Mouse (Mus musculus): ENCODE data around the gene Kank1.

Gene Kank1

GRCm38 (mm10) chr19:25310989-25311388, 74.2 kb downstream of the Kank1 start:
- no peak for DNase-seq (ENCODE audit: low read depth, low spot score)

- no peak for DNase-seq (ENCODE audit: low read depth, low spot score)
Measured at GRCm38 (mm10) chr19:25311626-25312025, 74.9 kb downstream of the Kank1 start.

DNA sequence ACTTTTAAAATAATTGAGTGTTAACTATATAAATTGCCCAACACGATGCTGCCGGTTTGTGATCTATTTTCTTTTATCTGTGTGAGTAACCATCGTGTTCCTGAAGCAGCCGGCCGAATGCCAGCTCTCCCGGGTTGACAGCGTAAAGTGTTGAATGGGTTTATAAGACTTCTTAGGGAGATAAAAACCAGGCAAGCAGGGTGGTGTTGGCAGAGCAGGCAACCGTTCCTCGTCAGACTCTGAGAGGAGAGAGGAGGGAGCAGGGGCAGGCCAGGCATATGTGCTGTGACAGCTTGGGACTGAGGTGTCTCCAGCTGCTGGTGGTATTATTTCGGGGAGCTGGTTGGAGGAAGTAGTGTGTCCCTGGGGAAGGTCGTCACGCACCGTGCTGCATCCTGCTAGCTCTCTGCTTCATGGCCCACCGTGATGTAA, 78.7 kb downstream of the Kank1 start:
- no peak for DNase-seq (ENCODE audit: low read depth, low spot score)

GRCm38 (mm10) chr19:25315993-25316392, 79.2 kb downstream of the Kank1 start:
- no peak for DNase-seq (ENCODE audit: low read depth, low spot score)

- DNase-seq (ENCODE audit: low read depth, low spot score) = no peak
Measured at GRCm38 (mm10) chr19:25324265-25324664, 87.5 kb downstream of the Kank1 start.

DNA sequence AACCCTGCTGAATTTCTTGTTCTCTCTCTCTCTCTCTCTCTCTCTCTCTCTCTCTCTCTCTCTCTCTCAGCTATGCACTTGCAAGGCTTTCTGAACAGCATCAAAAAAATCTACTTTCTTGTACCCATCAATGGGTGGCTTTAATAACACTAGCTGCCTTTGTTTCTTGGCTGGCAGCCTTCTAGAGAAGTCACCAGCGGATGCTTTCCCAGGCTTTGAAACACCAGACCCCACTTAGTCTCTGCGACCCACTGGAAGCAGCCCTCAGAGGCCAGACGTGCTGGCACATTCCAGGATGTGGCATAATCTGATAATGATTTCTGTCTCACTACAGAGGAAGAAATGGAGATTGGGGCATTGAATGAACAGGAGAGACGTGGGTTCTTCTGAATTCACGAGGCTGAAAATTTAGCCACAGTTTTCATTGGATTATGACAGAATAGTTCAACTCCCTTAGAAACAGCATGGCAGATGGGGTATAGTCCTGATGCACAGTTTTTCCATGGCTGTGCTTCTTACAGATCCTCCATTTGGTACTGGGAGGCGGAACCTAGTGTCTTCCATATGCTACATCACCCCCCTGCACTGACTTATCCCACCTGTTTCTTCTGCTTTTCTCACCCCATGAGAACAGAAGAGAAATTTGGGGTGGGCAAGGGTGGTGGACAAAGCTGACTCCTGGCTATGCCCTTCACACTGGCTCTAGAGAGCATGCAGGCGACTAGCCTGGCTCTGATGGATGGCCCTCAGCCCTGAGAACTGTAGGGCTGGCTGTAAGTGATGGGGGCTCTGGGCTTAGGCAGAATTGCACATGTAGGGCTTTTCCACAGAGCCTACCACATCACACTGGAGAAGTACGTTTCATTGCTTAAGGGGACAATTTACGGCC, 88.6 kb downstream of the Kank1 start:
- DNase-seq (ENCODE audit: low read depth, low spot score) = no peak

GRCm38 (mm10) chr19:25326002-25326300, 89.2 kb downstream of the Kank1 start:
- DNase-seq (ENCODE audit: low read depth, low spot score) = no peak

DNA sequence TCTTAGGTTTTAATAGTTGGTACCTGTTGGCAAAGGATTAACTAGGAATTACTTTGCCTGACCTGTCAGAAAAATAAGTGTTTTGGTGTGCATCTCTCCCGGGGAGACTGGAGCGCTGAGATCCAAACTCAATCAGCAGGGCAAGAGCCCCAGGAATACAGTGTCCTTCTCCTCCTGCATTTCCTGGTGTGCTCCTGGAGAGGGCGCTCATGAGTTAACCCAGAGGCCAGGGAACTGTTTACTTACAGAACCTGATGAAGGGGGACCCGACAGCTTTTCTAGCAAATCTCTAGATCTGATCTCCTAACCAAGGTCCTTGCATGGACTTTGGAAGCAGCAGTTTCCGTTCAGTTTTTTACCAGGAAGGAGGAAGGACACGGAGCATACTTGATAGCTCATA, 90.9 kb downstream of the Kank1 start:
- no peak for DNase-seq (ENCODE audit: low read depth, low spot score)

- DNase-seq (ENCODE audit: low read depth, low spot score) = peak; percentile 70
Measured at GRCm38 (mm10) chr19:25334360-25334759, 97.6 kb downstream of the Kank1 start.

DNA sequence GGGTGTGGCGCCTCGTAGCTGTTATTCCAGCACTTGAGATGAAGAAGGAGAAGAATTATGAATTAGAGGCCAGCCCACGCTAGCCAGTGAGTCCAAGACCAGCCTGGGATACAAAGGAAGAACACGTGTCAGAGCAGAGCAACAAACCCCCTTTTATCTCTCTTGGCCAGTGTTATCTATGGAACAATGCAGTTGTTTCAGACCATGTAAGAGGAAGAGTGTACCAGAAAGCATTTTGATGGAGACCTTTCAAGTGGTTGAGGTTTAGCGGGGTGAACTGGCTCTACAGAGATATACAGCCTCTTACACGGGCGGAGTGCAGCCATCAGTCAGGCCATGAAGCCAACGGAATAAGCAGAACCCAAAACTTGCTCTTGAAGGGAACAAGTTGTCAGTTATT, 100.0 kb downstream of the Kank1 start:
- DNase-seq (ENCODE audit: low read depth, low spot score) = no peak

- DNase-seq (ENCODE audit: low read depth, low spot score) = peak; percentile 67
Measured at GRCm38 (mm10) chr19:25340630-25341620, 104.2 kb downstream of the Kank1 start.

DNA sequence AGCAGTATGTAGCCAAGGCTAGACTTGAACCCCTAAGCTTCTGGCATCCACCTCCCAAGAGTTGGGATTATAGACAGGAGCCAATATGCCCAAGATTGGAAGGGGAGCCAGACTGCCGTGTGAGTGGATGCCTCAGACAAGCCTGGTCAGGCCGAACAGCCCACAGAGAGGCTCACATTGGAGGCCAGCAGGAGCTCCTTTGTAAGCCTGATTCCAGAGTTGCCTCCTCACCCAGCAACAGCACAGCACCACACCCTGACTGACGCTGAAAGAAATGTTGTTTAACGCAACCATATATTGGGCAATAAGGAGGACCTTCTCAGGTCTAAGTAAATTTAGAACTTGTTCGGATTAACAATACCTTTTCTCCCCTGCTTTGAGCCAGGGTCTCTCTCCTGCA, 105.3 kb downstream of the Kank1 start:
- DNase-seq (ENCODE audit: low read depth, low spot score) = no peak

GRCm38 (mm10) chr19:25343657-25344322, 107.0 kb downstream of the Kank1 start:
- DNase-seq (ENCODE audit: low read depth, low spot score) = no peak

- DNase-seq (ENCODE audit: low read depth, low spot score) = no peak
Measured at GRCm38 (mm10) chr19:25344371-25344770, 107.6 kb downstream of the Kank1 start.

DNA sequence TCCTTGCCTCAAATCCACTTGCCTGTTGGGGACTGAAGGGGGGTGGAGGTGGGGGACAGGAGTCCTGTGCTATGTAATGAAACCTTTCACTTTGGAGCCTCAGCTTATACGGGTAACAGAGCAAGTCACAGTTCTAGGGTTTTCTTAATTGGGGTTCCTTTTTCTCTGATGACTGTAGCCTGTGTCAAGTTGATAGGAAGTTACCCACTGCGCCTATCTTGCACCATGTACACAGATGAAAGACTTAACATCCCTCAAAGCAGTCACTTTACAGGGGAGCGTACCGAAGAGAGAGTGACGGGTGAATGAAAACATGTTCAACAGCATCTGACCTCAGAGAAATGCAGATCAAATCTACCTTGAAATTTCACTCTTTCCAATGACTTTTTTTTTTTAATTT, 109.2 kb downstream of the Kank1 start:
- DNase-seq (ENCODE audit: low read depth, low spot score) = no peak

DNA sequence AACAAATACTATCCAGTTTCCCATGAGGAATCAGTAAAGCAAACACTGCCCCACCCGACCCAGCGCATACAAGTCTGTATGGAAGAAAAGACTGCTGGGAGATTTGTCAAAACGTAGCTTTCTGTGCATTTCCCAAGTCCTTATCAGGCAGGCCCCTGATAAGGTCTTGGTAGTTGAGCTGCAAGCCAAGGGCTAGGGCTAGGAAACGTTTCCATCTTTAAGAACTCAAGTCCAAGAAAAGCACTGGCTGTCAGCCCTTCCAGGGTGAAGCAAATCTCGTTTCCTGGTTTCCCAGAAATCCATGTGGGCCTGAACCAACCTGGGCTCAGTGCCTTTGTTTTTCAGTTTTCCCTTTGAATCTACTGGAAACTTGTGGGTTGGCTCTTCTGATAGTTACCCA, 110.7 kb downstream of the Kank1 start:
- DNase-seq (ENCODE audit: low read depth, low spot score) = no peak

GRCm38 (mm10) chr19:25351257-25351955, 114.6 kb downstream of the Kank1 start:
- DNase-seq (ENCODE audit: low read depth, low spot score) = no peak

GRCm38 (mm10) chr19:25357094-25357493, 120.3 kb downstream of the Kank1 start:
- DNase-seq (ENCODE audit: low read depth, low spot score) = no peak

- no peak for DNase-seq (ENCODE audit: low read depth, low spot score)
Measured at GRCm38 (mm10) chr19:25358486-25359120, 121.8 kb downstream of the Kank1 start.

DNA sequence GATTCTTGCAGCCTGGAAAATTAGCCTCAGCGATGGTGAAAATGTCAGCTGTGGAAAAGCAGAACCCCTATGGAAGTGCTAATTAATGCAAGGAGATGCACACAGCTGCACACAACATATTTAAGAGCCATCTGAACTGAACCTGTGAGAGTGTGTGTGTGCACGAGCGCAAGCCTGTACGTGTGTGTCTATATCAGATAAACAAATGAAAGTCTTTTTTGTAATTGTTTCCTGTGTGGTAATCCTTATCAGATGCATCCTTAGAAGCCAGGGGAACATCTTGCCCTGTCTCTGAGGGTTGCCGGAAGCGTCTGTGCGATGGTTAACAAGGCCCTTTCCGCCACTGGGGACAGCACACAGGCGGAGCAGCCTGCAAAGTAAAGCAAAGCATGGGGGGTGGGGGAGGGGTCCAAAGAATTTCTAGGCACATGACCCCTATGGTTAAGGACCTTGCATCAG, 123.8 kb downstream of the Kank1 start:
- DNase-seq (ENCODE audit: low read depth, low spot score) = no peak

GRCm38 (mm10) chr19:25361956-25362355, 125.2 kb downstream of the Kank1 start:
- no peak for DNase-seq (ENCODE audit: low read depth, low spot score)
